Mouse (Mus musculus): Measurements from ENCODE around the gene Gprc6a. TPM values are rescaled to one million over a fixed set of nuclear protein-coding genes. Genes with fewer than 3 reads are reported as not detected.

The Gprc6a gene
- total and polyA plus RNA-seq, 3 experiments, result not detected

- TF ChIP-seq E2F4 (IDR thresholded peaks at IDR 0.05; ENCODE audit: borderline replicate concordance, low read depth, low read length), result no peak
- TF ChIP-seq CHD2 (IDR thresholded peaks at IDR 0.05; ENCODE audit: low read length), result no peak
- no peak for TF ChIP-seq POLR2AphosphoS2 (IDR thresholded peaks at IDR 0.05; ENCODE audit: low read length)
- TF ChIP-seq ZMIZ1 (IDR thresholded peaks at IDR 0.05; ENCODE audit: low read depth, low read length), result no peak
- TF ChIP-seq TCF12 (IDR thresholded peaks at IDR 0.05; ENCODE audit: low read depth, low read length), result no peak
- TF ChIP-seq TBP (IDR thresholded peaks at IDR 0.05; ENCODE audit: low read depth, low read length), result no peak
- no peak for TF ChIP-seq MAZ (IDR thresholded peaks at IDR 0.05; ENCODE audit: low read depth, low read length)
- no peak for TF ChIP-seq SMC3 (IDR thresholded peaks at IDR 0.05; ENCODE audit: low read depth, low read length)
- no peak for TF ChIP-seq USF1 (IDR thresholded peaks at IDR 0.05; ENCODE audit: low read depth, low read length)
- no peak for TF ChIP-seq POLR2AphosphoS5 (IDR thresholded peaks at IDR 0.05; ENCODE audit: borderline replicate concordance, low read depth, low read length)
- no peak for TF ChIP-seq ZKSCAN1 (IDR thresholded peaks at IDR 0.05; ENCODE audit: low read depth, low read length)
- TF ChIP-seq BHLHE40 (IDR thresholded peaks at IDR 0.05; ENCODE audit: borderline replicate concordance, low read depth, low read length), result no peak
- TF ChIP-seq HCFC1 (IDR thresholded peaks at IDR 0.05; ENCODE audit: low read depth, low read length), result no peak
- no peak for TF ChIP-seq EP300 (IDR thresholded peaks at IDR 0.05; ENCODE audit: low read depth in 1 of 2, low read length in 2 of 2)
- no peak for TF ChIP-seq GABPA (IDR thresholded peaks at IDR 0.05; ENCODE audit: low read depth, low read length)
- no peak for TF ChIP-seq ELF1 (IDR thresholded peaks at IDR 0.05; ENCODE audit: low read depth, low read length)
- TF ChIP-seq UBTF (IDR thresholded peaks at IDR 0.05; ENCODE audit: borderline replicate concordance, insufficient read depth, low read depth, low read length), result no peak
- Histone ChIP-seq H3K9me3 (replicated peaks; ENCODE audit: insufficient read depth, low read length) (no peaks in the 10 kb centered on the region), H3K79me2 (ENCODE audit: control insufficient read depth, insufficient read depth, low read length, poor library complexity) (no peaks in the 10 kb centered on the region), H3K9ac (ENCODE audit: control insufficient read depth, low read depth, low read length, poor library complexity, severe bottlenecking) (no peak overlapping the region), H3K27ac (ENCODE audit: control insufficient read depth, low read depth, low read length) (no peak overlapping the region), H3K36me3 (ENCODE audit: control insufficient read depth in 1 of 2, insufficient read depth in 2 of 2, low read length in 2 of 2) (no peaks in the 10 kb centered on the region), H3K4me3 (ENCODE audit: control insufficient read depth in 1 of 2, insufficient read depth in 1 of 2, low read depth in 2 of 2, low read length in 2 of 2) (no peak overlapping the region), H3K4me1 (ENCODE audit: control insufficient read depth in 1 of 2, insufficient read depth in 2 of 2, low read length in 2 of 2) (no peaks in the 10 kb centered on the region), H3K27me3 (ENCODE audit: control insufficient read depth in 1 of 2, insufficient read depth in 2 of 2, low read length in 2 of 2) (no peaks in the 10 kb centered on the region; a peak in 1 of 4 replicates)
- no peak for DNase-seq (ENCODE audit: low read depth, low spot score)
Observed at GRCm38 (mm10) chr10:51571225-51571996, 59.9 kb downstream of the Gprc6a start.

Other genes starting within 250 kb of the Gprc6a start
- not detected in 2 replicates for gene Gm49339, start 150.8 kb downstream of the Gprc6a start, total RNA-seq (2012; rRNA removed)
- gene Gm49339, start 150.8 kb downstream of the Gprc6a start, polyA plus RNA-seq (2012; ENCODE audit: insufficient read depth in 1 of 2, insufficient read length in 2 of 2, low read depth in 1 of 2, low replicate concordance in 2 of 2, missing spikeins in 1 of 2), result not detected
- gene Lilr4b, start 150.8 kb downstream of the Gprc6a start, total RNA-seq (2012; rRNA removed), result not detected in 2 replicates
- not detected for gene Lilr4b, start 150.8 kb downstream of the Gprc6a start, polyA plus RNA-seq (2012; ENCODE audit: insufficient read depth in 1 of 2, insufficient read length in 2 of 2, low read depth in 1 of 2, low replicate concordance in 2 of 2, missing spikeins in 1 of 2)
- gene Lilrb4a, start 140.5 kb downstream of the Gprc6a start, total RNA-seq (2012; rRNA removed), result not detected in 2 replicates
- not detected for gene Lilrb4a, start 140.5 kb downstream of the Gprc6a start, polyA plus RNA-seq (2012; ENCODE audit: insufficient read depth in 1 of 2, insufficient read length in 2 of 2, low read depth in 1 of 2, low replicate concordance in 2 of 2, missing spikeins in 1 of 2)
- gene Fam162b, start 40.9 kb downstream of the Gprc6a start, total RNA-seq (2012; rRNA removed), result not detected in 2 replicates
- gene Fam162b, start 40.9 kb downstream of the Gprc6a start, polyA plus RNA-seq (2012; ENCODE audit: insufficient read depth in 1 of 2, insufficient read length in 2 of 2, low read depth in 1 of 2, low replicate concordance in 2 of 2, missing spikeins in 1 of 2), result not detected
- not detected in 2 replicates for gene Rfx6, start 46.3 kb upstream of the Gprc6a start, total RNA-seq (2012; rRNA removed)
- not detected for gene Rfx6, start 46.3 kb upstream of the Gprc6a start, polyA plus RNA-seq (2012; ENCODE audit: insufficient read depth in 1 of 2, insufficient read length in 2 of 2, low read depth in 1 of 2, low replicate concordance in 2 of 2, missing spikeins in 1 of 2)

Data from MEL (cell line).